Mouse (Mus musculus) liver, embryonic 12.5 days (tissue): Measurements from ENCODE around the gene Id3. TPM values are rescaled to one million over a fixed set of nuclear protein-coding genes. Genes with fewer than 3 reads are reported as not detected.

Experiments
- ATAC-seq: fragments of 200-750 bp; cut with Nextera tagmentation; 2 replicates; pipeline ENCODE4 v1.8.0; 2017; ENCODE audit warnings: moderate number of reproducible peaks, mild to moderate bottlenecking, moderate library complexity
- H3K27ac ChIP-seq: fragments of 300-500 bp; sonication (generic); 2 replicates; pipeline ENCODE4 v1.5.1; 2016; ENCODE audit warnings: mild to moderate bottlenecking
- H3K27me3 ChIP-seq: fragments of 300-500 bp; sonication (generic); replicated peaks from 2 replicates; pipeline ENCODE4 v1.6.1; 2016; ENCODE audit warnings: mild to moderate bottlenecking, moderate library complexity
- H3K36me3 ChIP-seq: fragments of 300-500 bp; sonication (generic); 2 replicates; pipeline ENCODE4 v1.6.1; 2016; ENCODE audit warnings: mild to moderate bottlenecking, moderate library complexity
- H3K4me1 ChIP-seq: fragments of 300-500 bp; sonication (generic); 2 replicates; pipeline ENCODE4 v1.6.1; 2016
- H3K4me2 ChIP-seq: fragments of 300-500 bp; sonication (generic); 2 replicates; pipeline ENCODE4 v1.6.1; 2016; ENCODE audit warnings: mild to moderate bottlenecking, moderate library complexity
- H3K4me3 ChIP-seq: fragments of 300-500 bp; sonication (generic); 2 replicates; pipeline ENCODE4 v1.5.1; 2016; ENCODE audit warnings: mild to moderate bottlenecking, moderate library complexity
- H3K9ac ChIP-seq: fragments of 300-500 bp; sonication (generic); 2 replicates; pipeline ENCODE4 v1.6.1; 2016; ENCODE audit warnings: mild to moderate bottlenecking, moderate library complexity
- H3K9me3 ChIP-seq: fragments of 300-500 bp; sonication (generic); replicated peaks from 2 replicates; pipeline ENCODE4 v1.6.1; 2016; ENCODE audit warnings: mild to moderate bottlenecking, moderate library complexity
- WGBS: fragments of 180-500 bp; shearing (Covaris S2); methylation state at CpG from one replicate; pipeline ENCODE4 v1.1.7; 2016; ENCODE audit not compliant: insufficient replicate concordance; 5-methylcytosine and 5-hydroxymethylcytosine counted together
- polyA plus RNA-seq: library from polyadenylated mRNA; unstranded; fragments of >200 nt; fragmentation: Nextera tagmentation; extraction: Ambion mirVana; gene quantifications from 2 replicates; pipeline ENCODE4 v1.2.1, GENCODE M21; 2016

Id3 gene
- polyA plus RNA-seq, 1 experiment from 2014 or later: 80.9 TPM

GRCm38 (mm10) chr4:136154462-136154861 lies 11.2 kb downstream of the Id3 start:
- 61% methylated on average over 9 of the region's 9 CpGs for WGBS

GRCm38 (mm10) chr4:136158498-136158897 lies 15.2 kb downstream of the Id3 start:
- no peak overlapping the region for H3K9ac ChIP-seq
- no peak overlapping the region for H3K4me3 ChIP-seq
- H3K4me2 ChIP-seq: no peak overlapping the region
- peaks cover 27% of the 10 kb centered on the region for H3K27me3 ChIP-seq
- peaks cover 8% of the 10 kb centered on the region for H3K4me1 ChIP-seq
- ATAC-seq: no peak
- no peaks in the 10 kb centered on the region for H3K36me3 ChIP-seq
- 66% methylated on average over 6 of the region's 6 CpGs for WGBS
- H3K27ac ChIP-seq: no peak overlapping the region
- H3K9me3 ChIP-seq: no peaks in the 10 kb centered on the region

More at GRCm38 (mm10) chr4:136154462-136154861, 11.2 kb downstream of the Id3 start:
- Histone ChIP-seq H3K9ac (no peak overlapping the region), H3K4me2 (no peak overlapping the region), H3K27me3 (peaks cover 47% of the 10 kb centered on the region), H3K4me3 (no peak overlapping the region), H3K36me3 (no peaks in the 10 kb centered on the region), H3K27ac (no peak overlapping the region), H3K9me3 (no peaks in the 10 kb centered on the region), H3K4me1 (no peaks in the 10 kb centered on the region)
- no peak for ATAC-seq

- Histone ChIP-seq H3K4me2 (peak overlapping the region; percentile 20), H3K27me3 (peaks cover 28% of the 10 kb centered on the region), H3K4me1 (peaks cover 13% of the 10 kb centered on the region), H3K36me3 (no peaks in the 10 kb centered on the region), H3K27ac (no peak overlapping the region), H3K4me3 (no peak overlapping the region), H3K9me3 (no peaks in the 10 kb centered on the region), H3K9ac (no peak overlapping the region)
- WGBS: 21% methylated on average over 5 of the region's 5 CpGs
- ATAC-seq: no peak
Observed at GRCm38 (mm10) chr4:136159802-136160397, 16.6 kb downstream of the Id3 start.

- Histone ChIP-seq H3K36me3 (no peaks in the 10 kb centered on the region), H3K9me3 (no peaks in the 10 kb centered on the region), H3K9ac (no peak overlapping the region), H3K4me3 (no peak overlapping the region), H3K27me3 (peaks cover 10% of the 10 kb centered on the region; the same call in 1 of the 2 replicates), H3K27ac (no peak overlapping the region), H3K4me1 (peaks cover 13% of the 10 kb centered on the region), H3K4me2 (no peak overlapping the region)
- WGBS: 1% methylated on average over 11 of the region's 11 CpGs
- peak; percentile 67 for ATAC-seq
Observed at GRCm38 (mm10) chr4:136163448-136163847, 20.2 kb downstream of the Id3 start.

GRCm38 (mm10) chr4:136164981-136165380 lies 21.7 kb downstream of the Id3 start:
- ATAC-seq: no peak

GRCm38 (mm10) chr4:136167701-136168100 lies 24.4 kb downstream of the Id3 start:
- H3K27ac ChIP-seq: no peak overlapping the region
- no peak overlapping the region for H3K4me2 ChIP-seq
- ATAC-seq: no peak
- H3K4me1 ChIP-seq: peaks cover 25% of the 10 kb centered on the region
- no peak overlapping the region for H3K4me3 ChIP-seq
- no peaks in the 10 kb centered on the region for H3K36me3 ChIP-seq
- 68% methylated on average over 3 of the region's 3 CpGs for WGBS
- H3K9me3 ChIP-seq: no peaks in the 10 kb centered on the region
- H3K27me3 ChIP-seq: peaks cover 10% of the 10 kb centered on the region; the same call in 1 of the 2 replicates
- no peak overlapping the region for H3K9ac ChIP-seq

More at GRCm38 (mm10) chr4:136164981-136165380, 21.7 kb downstream of the Id3 start:
- Histone ChIP-seq H3K36me3 (no peaks in the 10 kb centered on the region), H3K4me3 (no peak overlapping the region), H3K4me2 (no peak overlapping the region), H3K27me3 (peaks cover 10% of the 10 kb centered on the region; the same call in 1 of the 2 replicates), H3K9me3 (no peaks in the 10 kb centered on the region), H3K27ac (0 out of 2 replicates have a peak overlapping the region, but pooled peaks have one; percentile 36), H3K9ac (no peak overlapping the region), H3K4me1 (peaks cover 10% of the 10 kb centered on the region)
- WGBS: 77% methylated on average over 8 of the region's 8 CpGs

- WGBS: 77% methylated on average over 4 of the region's 4 CpGs
- peak overlapping the region; percentile 100 for H3K9ac ChIP-seq
- no peak overlapping the region for H3K4me3 ChIP-seq
- H3K27me3 ChIP-seq: peaks cover 4% of the 10 kb centered on the region; the same call in 1 of the 2 replicates
- no peaks in the 10 kb centered on the region for H3K9me3 ChIP-seq
- peak overlapping the region; percentile 93; the same call in 1 of the 2 replicates for H3K27ac ChIP-seq
- peaks cover 16% of the 10 kb centered on the region for H3K36me3 ChIP-seq
- peaks cover 39% of the 10 kb centered on the region for H3K4me1 ChIP-seq
- ATAC-seq: no peak
- H3K4me2 ChIP-seq: no peak overlapping the region; the same call in 1 of the 2 replicates
Observed at GRCm38 (mm10) chr4:136170401-136170800, 27.1 kb downstream of the Id3 start.

- no peaks in the 10 kb centered on the region for H3K9me3 ChIP-seq
- H3K4me1 ChIP-seq: peaks cover 49% of the 10 kb centered on the region
- no peak for ATAC-seq
- peak overlapping the region; percentile 93 for H3K27ac ChIP-seq
- H3K4me2 ChIP-seq: peak overlapping the region; percentile 91
- WGBS: 34% methylated on average over 12 of the region's 12 CpGs
- H3K27me3 ChIP-seq: peaks cover 4% of the 10 kb centered on the region; the same call in 1 of the 2 replicates
- peak overlapping the region; percentile 100 for H3K9ac ChIP-seq
- H3K4me3 ChIP-seq: peak overlapping the region; percentile 84
- H3K36me3 ChIP-seq: peaks cover 26% of the 10 kb centered on the region
Observed at GRCm38 (mm10) chr4:136171455-136171854, 28.2 kb downstream of the Id3 start.

GRCm38 (mm10) chr4:136172011-136172541 lies 28.8 kb downstream of the Id3 start, which contains the start of gene E2f2:
TSS of gene E2f2 (plus strand) at chr4:136172394.
- Histone ChIP-seq H3K9me3 (no peaks in the 10 kb centered on the region), H3K4me2 (peak within 1 kb of the TSS; percentile 91), H3K4me3 (peak within 1 kb of the TSS; percentile 84), H3K4me1 (peaks cover 56% of the 10 kb centered on the region), H3K27me3 (peaks cover 3% of the 10 kb centered on the region; the same call in 1 of the 2 replicates), H3K36me3 (peaks cover 32% of the 10 kb centered on the region), H3K27ac (peak within 1 kb of the TSS; percentile 99), H3K9ac (peak within 1 kb of the TSS; percentile 100)
- ATAC-seq: peak; percentile 48
- under 1% methylated on average over 35 of the region's 35 CpGs for WGBS

GRCm38 (mm10) chr4:136172542-136173209 lies 29.4 kb downstream of the Id3 start:
- Histone ChIP-seq H3K9ac (peak overlapping the region; percentile 100), H3K4me3 (peak overlapping the region; percentile 84), H3K27me3 (no peaks in the 10 kb centered on the region; the same call in 1 of the 2 replicates), H3K9me3 (no peaks in the 10 kb centered on the region), H3K36me3 (peaks cover 38% of the 10 kb centered on the region), H3K27ac (peak overlapping the region; percentile 99), H3K4me2 (peak overlapping the region; percentile 91), H3K4me1 (peaks cover 62% of the 10 kb centered on the region)
- WGBS: under 1% methylated on average over 67 of the region's 67 CpGs
- no peak for ATAC-seq

GRCm38 (mm10) chr4:136173210-136173715 lies 30.0 kb downstream of the Id3 start:
- H3K9me3 ChIP-seq: no peaks in the 10 kb centered on the region
- H3K9ac ChIP-seq: peak overlapping the region; percentile 100
- no peak for ATAC-seq
- peak overlapping the region; percentile 99 for H3K27ac ChIP-seq
- H3K36me3 ChIP-seq: peaks cover 40% of the 10 kb centered on the region
- WGBS: 3% methylated on average over 14 of the region's 14 CpGs
- no peaks in the 10 kb centered on the region; the same call in 1 of the 2 replicates for H3K27me3 ChIP-seq
- H3K4me1 ChIP-seq: peaks cover 68% of the 10 kb centered on the region
- H3K4me2 ChIP-seq: peak overlapping the region; percentile 91
- H3K4me3 ChIP-seq: peak overlapping the region; percentile 84
